Mouse (Mus musculus) stomach, embryonic 16.5 days (tissue): ENCODE measurements around the gene C1qtnf1. TPM values are rescaled to one million over a fixed set of nuclear protein-coding genes. Genes with fewer than 3 reads are reported as not detected.
A peak's percentile ranks its signal among the peaks of the same experiment; 100 is the strongest.
"Not testable (repeated sequence)": the region's sequence is repeated elsewhere in the genome, so short reads cannot be mapped to it uniquely, and the experiment has no call there.

ENCODE experiments used
- ATAC-seq: fragments of 200-750 bp; cut with Nextera tagmentation; 2 replicates; pipeline ENCODE4 v1.8.0; 2017; ENCODE audit warnings: moderate number of reproducible peaks, moderate TSS enrichment; ENCODE audit not compliant: insufficient read depth, low FRiP score
- H3K27ac ChIP-seq: fragments of 300-500 bp; sonication (generic); 2 replicates; pipeline ENCODE4 v1.5.1; 2014; ENCODE audit warnings: low read length
- H3K27me3 ChIP-seq: fragments of 300-500 bp; sonication (generic); 2 replicates; pipeline ENCODE4 v1.6.1; 2014; ENCODE audit warnings: low read length, control low read depth, mixed read lengths; ENCODE audit not compliant: control insufficient read depth, insufficient read depth
- H3K36me3 ChIP-seq: fragments of 300-500 bp; sonication (generic); 2 replicates; pipeline ENCODE4 v1.6.1; 2014; ENCODE audit warnings: low read length; ENCODE audit not compliant: control insufficient read depth, insufficient read depth
- H3K4me1 ChIP-seq: fragments of 300-500 bp; sonication (generic); 2 replicates; pipeline ENCODE4 v1.6.1; 2014; ENCODE audit warnings: low read length, control low read depth, mixed read lengths; ENCODE audit not compliant: control insufficient read depth, insufficient read depth
- H3K4me2 ChIP-seq: fragments of 300-500 bp; sonication (generic); 2 replicates; pipeline ENCODE4 v1.6.1; 2014; ENCODE audit warnings: low read depth, low read length, mixed read lengths
- H3K4me3 ChIP-seq: fragments of 300-500 bp; sonication (generic); replicated peaks from 2 replicates; pipeline ENCODE4 v1.5.1; 2014; ENCODE audit warnings: mild to moderate bottlenecking, low read length
- H3K9ac ChIP-seq: fragments of 300-500 bp; sonication (generic); 2 replicates; pipeline ENCODE4 v1.6.1; 2014; ENCODE audit warnings: low read length
- H3K9me3 ChIP-seq: fragments of 300-500 bp; sonication (generic); replicated peaks from 2 replicates; pipeline ENCODE4 v1.6.1; 2016; ENCODE audit warnings: low read length, control low read depth; ENCODE audit not compliant: control insufficient read depth
- WGBS: fragments of 180-500 bp; shearing (Covaris S2); extraction: QIAGEN DNeasy Blood & Tissue Kit; methylation state at CpG from one replicate; pipeline ENCODE4 v1.1.7; 2014; 5-methylcytosine and 5-hydroxymethylcytosine counted together
- polyA plus RNA-seq: library from polyadenylated mRNA; unstranded; fragments of >200 nt; fragmentation: Nextera tagmentation; extraction: Ambion mirVana; gene quantifications from 2 replicates; pipeline ENCODE4 v1.2.1, GENCODE M21; 2015

C1qtnf1 gene
- 9.5 and 10.4 TPM in 2 replicates for polyA plus RNA-seq

DNA sequence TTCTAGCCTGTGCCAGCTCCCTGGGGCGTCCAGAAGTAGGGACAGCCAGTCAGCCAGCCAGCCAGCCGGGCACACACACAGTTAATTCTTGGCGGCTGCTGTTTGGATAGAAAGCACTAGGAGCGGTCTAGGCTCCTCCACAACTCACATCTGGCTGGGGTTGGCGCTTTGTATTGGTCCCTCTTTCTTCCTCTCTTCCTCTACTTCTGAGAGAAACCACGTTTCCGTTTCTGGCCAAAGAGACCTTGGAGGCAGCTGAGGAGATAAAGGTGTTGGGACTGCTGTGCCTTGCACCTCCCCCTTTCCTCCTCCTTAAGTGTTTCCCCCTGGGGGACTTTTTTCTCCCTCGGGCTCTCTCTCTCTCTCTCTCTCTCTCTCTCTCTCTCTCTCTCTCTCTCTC lies at the start of gene C1qtnf1:
Gene C1qtnf1, plus strand, starts transcription at position 218 of the 400 bp plus-strand sequence.
- H3K27me3 ChIP-seq: no peaks in the 10 kb centered on the region
- peak within 1 kb of the TSS; percentile 89 for H3K27ac ChIP-seq
- no peaks in the 10 kb centered on the region for H3K9me3 ChIP-seq
- no peak for ATAC-seq
- peak within 1 kb of the TSS; percentile 47 for H3K4me3 ChIP-seq
- H3K9ac ChIP-seq: peak within 1 kb of the TSS; percentile 71
- no peaks in the 10 kb centered on the region for H3K36me3 ChIP-seq
- peaks cover 62% of the 10 kb centered on the region for H3K4me1 ChIP-seq
- H3K4me2 ChIP-seq: peak within 1 kb of the TSS; percentile 63
- 0% methylated on average over 8 of the region's 8 CpGs for whole genome bisulfite sequencing

DNA sequence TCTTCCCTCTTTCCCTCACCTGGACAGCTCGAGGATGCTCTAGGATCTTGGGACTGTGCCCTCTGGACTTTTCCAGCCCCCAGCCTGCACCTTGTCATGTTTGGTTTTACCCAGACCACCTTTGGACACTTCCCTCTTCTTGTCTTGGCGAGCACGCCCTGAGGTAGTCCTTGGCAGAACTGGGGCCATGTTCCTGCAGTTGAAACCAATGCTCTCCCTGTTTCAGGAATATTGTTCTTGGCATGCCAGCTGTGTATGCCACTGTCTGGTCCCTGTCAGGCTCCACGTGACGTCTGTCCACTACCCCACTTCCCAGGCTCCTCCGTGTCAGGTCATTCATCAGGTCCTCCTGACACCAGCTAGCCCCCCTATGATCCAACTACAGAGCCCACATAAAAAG lies 49.3 kb upstream of the C1qtnf1 start:
- Histone ChIP-seq H3K9ac (no peak overlapping the region), H3K4me1 (peaks cover 6% of the 10 kb centered on the region), H3K36me3 (no peaks in the 10 kb centered on the region), H3K27me3 (no peaks in the 10 kb centered on the region), H3K4me3 (no peak overlapping the region), H3K4me2 (no peak overlapping the region), H3K27ac (no peak overlapping the region), H3K9me3 (no peaks in the 10 kb centered on the region)
- 79% methylated on average over 6 of the region's 6 CpGs for WGBS
- ATAC-seq: no peak

DNA sequence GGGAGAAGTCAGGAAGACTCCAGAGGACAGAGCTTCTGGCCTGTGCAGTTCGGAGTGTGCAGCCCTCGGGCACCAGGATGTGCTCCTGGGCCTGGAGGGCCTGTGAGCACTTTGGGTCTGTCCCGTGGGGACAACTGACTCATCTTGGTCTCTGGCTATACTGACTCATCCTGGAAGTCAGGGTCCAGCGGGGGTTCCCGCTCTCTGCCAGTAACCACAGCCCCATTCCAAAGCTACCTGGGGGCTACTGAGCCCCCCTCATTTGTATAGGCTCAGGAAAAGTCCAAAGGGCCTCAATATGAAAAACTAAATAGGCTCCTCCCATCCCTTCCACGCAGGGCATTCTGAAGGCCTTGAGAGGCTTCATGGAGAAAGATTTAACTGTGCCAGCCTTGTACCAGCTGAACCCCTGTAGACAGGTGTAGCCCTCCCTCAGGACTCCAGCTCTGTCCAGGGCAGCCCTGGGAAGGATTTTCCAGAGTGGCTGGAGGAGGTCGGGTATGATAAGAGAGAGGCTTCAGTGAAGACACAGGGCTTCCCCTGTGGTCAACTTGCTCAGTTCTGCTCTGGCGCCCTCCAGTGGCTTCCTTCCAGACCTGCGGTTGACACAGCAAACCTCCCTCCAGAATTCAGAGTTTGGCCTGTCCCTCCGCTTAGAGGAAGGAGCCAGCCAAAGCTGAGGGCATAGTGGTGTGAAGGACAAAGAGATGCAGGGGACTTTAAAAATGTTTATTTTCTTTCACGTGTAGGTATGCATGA lies 48.6 kb upstream of the C1qtnf1 start:
- Histone ChIP-seq H3K4me3 (no peak overlapping the region), H3K27me3 (no peaks in the 10 kb centered on the region), H3K9ac (peak overlapping the region; percentile 58; the same call in 1 of the 2 replicates), H3K9me3 (no peaks in the 10 kb centered on the region), H3K4me2 (no peak overlapping the region), H3K36me3 (no peaks in the 10 kb centered on the region), H3K4me1 (peaks cover 6% of the 10 kb centered on the region), H3K27ac (no peak overlapping the region)
- 42% methylated on average over 11 of the region's 11 CpGs for WGBS
- ATAC-seq: peak; percentile 53; the same call in 1 of the 2 replicates

DNA sequence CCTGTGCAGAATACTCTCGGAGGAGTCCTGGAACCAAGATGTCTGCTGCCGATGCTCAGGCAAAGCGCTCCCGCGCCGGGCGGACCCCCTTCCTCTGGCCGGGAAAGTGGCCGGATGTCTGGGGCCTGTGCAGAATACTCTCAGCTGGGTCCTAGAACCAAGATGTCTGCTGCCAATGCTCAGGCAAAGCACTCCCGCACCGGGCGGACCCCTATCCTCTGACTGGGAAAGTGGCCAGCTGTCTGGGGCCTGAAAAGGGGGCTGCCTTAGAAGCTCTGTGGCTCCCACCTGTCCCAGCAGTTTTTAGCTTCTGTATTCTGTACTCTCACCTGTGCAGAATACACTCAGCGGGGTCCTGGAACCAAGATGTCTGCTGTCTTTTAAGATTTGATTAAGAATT lies 40.2 kb upstream of the C1qtnf1 start:
- not testable (repeated sequence) for H3K9ac ChIP-seq, H3K27ac ChIP-seq, ATAC-seq, H3K4me2 ChIP-seq, H3K4me1 ChIP-seq, H3K27me3 ChIP-seq, H3K4me3 ChIP-seq, H3K9me3 ChIP-seq, H3K36me3 ChIP-seq
- WGBS: 89% methylated on average over 13 of the region's 13 CpGs

DNA sequence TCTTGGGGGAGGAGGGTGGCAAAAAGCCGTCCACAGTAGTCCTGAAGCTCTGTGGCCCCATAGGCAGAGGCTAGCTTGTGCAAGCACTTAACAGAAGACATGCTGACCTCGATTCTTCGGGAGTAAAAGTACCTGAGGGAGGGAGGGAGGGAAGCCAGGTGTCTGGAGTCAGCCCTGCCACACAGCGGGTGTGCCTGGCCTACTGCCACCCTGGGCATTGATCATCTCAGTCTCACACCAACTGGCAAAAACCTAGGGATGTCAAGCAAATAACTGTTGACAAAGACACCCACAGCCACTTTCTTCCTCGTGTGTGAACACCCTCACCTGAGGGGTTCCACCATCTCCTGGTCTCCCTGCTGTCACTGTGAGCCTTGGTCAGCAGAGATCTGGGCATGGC lies 34.0 kb upstream of the C1qtnf1 start:
- Histone ChIP-seq H3K4me3 (no peak overlapping the region), H3K9ac (no peak overlapping the region), H3K27me3 (no peaks in the 10 kb centered on the region), H3K36me3 (peaks cover 7% of the 10 kb centered on the region; the same call in 1 of the 2 replicates), H3K4me2 (no peak overlapping the region), H3K9me3 (no peaks in the 10 kb centered on the region), H3K27ac (no peak overlapping the region), H3K4me1 (no peaks in the 10 kb centered on the region)
- 58% methylated on average over 5 of the region's 5 CpGs for WGBS
- no peak for ATAC-seq

DNA sequence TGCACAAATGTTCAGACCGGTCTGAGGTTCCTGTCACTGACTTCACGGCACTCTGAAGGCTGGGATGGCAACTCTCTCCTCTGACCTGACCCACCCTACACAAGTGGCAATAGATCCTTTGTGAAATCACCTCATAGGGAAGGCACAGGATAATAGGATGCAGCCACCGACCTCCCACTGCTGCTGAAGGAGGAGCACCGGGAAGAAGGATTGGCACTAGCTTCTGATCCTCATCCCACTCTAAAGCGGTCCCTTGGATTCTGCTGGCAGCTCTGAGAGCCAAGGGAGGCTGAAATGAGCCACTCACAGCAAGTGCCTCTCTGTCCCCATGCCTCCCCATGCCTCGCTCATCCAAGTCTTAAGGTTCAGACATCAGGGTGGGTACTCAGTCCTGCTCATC lies 33.5 kb upstream of the C1qtnf1 start:
- Histone ChIP-seq H3K4me1 (no peaks in the 10 kb centered on the region; the same call in 1 of the 2 replicates), H3K4me3 (no peak overlapping the region), H3K9me3 (no peaks in the 10 kb centered on the region), H3K36me3 (peaks cover 7% of the 10 kb centered on the region; the same call in 1 of the 2 replicates), H3K9ac (no peak overlapping the region), H3K27ac (no peak overlapping the region), H3K27me3 (no peaks in the 10 kb centered on the region), H3K4me2 (no peak overlapping the region)
- no peak for ATAC-seq
- WGBS: 64% methylated on average over 6 of the region's 6 CpGs

DNA sequence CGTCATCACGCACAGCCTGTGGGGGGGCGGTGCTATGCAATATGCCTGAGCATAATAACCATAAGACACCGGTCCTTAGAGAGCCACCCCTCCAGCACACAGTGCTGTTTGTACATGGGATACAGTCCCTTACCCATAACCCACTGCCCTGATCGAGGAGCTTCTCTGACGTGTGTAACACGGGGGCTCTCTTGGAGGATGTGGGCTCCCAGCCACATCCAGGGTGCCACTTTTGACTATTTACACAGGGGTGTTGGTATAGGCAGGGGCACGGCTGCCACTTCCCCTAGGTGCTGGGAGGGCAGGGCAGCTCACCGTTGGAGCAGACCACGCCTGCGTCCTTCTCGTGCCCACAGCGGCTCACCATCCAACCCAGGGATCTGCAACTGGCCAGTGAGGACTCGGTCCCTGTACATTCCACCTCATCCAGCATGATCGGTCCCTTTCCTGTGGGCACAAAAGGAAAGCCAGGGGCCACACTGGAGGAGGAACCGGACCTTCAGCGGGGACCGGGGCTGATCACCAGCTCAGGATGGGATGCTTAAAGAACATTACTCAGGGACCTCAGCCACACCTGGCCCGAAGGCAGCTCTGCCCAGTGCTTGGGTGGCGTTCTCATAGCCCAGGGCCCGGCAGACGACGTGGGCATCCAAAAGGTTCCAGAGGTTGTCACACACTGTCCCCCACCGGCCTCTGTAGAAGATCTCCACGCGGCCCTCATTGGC lies 30.0 kb upstream of the C1qtnf1 start:
- Histone ChIP-seq H3K4me3 (no peak overlapping the region), H3K4me2 (no peak overlapping the region), H3K27ac (no peak overlapping the region), H3K9ac (no peak overlapping the region), H3K4me1 (peaks cover 28% of the 10 kb centered on the region), H3K36me3 (peaks cover 7% of the 10 kb centered on the region; the same call in 1 of the 2 replicates), H3K9me3 (no peaks in the 10 kb centered on the region), H3K27me3 (no peaks in the 10 kb centered on the region)
- 90% methylated on average over 26 of the region's 26 CpGs for WGBS
- ATAC-seq: no peak

DNA sequence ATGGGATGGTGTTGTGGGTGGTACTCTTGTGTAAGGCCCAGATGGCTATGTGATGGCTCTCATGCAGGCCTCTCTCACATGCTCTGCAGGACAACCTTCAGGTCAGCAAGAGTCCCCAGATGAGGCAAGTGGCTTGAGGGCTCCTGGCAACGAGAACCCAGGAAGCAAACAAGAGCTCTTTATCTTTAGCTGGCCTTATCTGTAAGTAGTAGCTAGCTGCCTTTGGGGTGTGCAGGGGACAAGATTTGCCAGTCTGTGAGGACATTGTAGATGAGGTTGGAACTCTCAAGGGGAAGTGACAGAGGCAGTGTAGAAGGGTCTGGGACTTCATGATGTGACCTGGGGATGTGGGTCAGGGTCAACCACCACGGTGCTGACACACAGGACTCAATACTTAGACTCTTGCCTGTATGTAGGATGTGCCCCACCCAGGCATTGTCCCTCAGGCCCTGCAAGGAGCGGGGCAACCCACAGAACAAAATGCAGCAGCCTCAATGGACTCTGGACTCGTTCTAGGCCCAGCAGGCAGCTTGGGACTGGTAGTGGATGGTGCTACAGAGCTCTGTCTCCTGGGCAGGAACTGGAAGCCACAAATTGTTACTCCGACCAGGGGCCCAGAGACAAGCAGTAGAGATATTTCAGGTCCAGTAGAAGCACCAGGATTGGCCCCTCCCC lies 28.0 kb upstream of the C1qtnf1 start:
- Histone ChIP-seq H3K9ac (peak overlapping the region; percentile 61), H3K4me1 (peaks cover 28% of the 10 kb centered on the region), H3K9me3 (no peaks in the 10 kb centered on the region), H3K4me2 (peak overlapping the region; percentile 52), H3K36me3 (peaks cover 7% of the 10 kb centered on the region; the same call in 1 of the 2 replicates), H3K27me3 (no peaks in the 10 kb centered on the region), H3K27ac (peak overlapping the region; percentile 85), H3K4me3 (peak overlapping the region; percentile 31)
- ATAC-seq: peak; percentile 46; the same call in 1 of the 2 replicates
- 59% methylated on average over 5 of the region's 5 CpGs for WGBS

DNA sequence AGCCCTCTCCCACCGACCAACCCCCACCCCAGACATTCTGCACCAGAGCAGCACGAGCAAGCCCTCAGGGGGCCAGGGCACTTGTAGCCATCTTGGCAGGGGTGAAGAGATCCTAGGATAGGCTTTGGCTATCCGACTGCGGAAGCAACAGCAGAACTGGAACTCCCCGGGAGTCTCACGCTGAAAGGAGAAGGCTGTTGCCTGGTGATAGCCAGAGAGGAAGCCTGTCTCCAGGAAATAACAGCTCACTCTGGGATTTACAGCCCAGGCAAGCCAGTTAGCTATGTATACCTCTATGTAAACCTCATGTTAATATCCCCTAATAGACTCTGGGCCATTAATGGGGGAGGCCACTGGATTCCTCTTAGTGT lies 27.5 kb upstream of the C1qtnf1 start:
- WGBS: 24% methylated on average over 6 of the region's 6 CpGs
- H3K36me3 ChIP-seq: peaks cover 7% of the 10 kb centered on the region; the same call in 1 of the 2 replicates
- no peaks in the 10 kb centered on the region for H3K27me3 ChIP-seq
- H3K4me3 ChIP-seq: peak overlapping the region; percentile 31
- peak overlapping the region; percentile 52 for H3K4me2 ChIP-seq
- peak overlapping the region; percentile 62 for H3K9ac ChIP-seq
- peak overlapping the region; percentile 85 for H3K27ac ChIP-seq
- no peak for ATAC-seq
- H3K9me3 ChIP-seq: no peaks in the 10 kb centered on the region
- peaks cover 28% of the 10 kb centered on the region for H3K4me1 ChIP-seq
